Comparison of ENCODE assay signal across 10 mouse cellular contexts in genomic region chr4:135382316-135382715, GRCm38 (mm10). TPM values are rescaled to one million over a fixed set of nuclear protein-coding genes. Genes with fewer than 3 reads are reported as not detected.
DNase-seq lines count a peak whose midpoint lies in the region; ATAC-seq and TF ChIP-seq lines count a peak whose summit lies in the region.
"Had no signal": no experiment of that assay in that cellular context is flagged by ENCODE, and none has a peak within 500 bp of the region (broad histone marks: within the 10 kb centered on the region; RNA-seq: fewer than 3 reads in every experiment).

No protein-coding gene starts in this region.

- peak; percentile 91 for DNase-seq in hindbrain, embryonic 11.5 days (ENCODE audit: low spot score)
- DNase-seq in ZHBTc4 (ENCODE audit: low read depth, low spot score): peak; percentile 92
- DNase-seq in cerebellum, postnatal 36 days: peak; percentile 77 to 80
- DNase-seq in gastrocnemius, postnatal 4 days (ENCODE audit: low spot score in 2 of 2): peak; percentile 43 to 75
- DNase-seq in layer of hippocampus, adult 2 months (ENCODE audit: low spot score in 2 of 2): peak; percentile 56 to 75

- no peak overlapping the region for H3K4me2 ChIP-seq in hindbrain, embryonic 11.5 days (replicated peaks; ENCODE audit: low read depth, low read length)
- H3K4me2 ChIP-seq in hindbrain, embryonic 12.5 days (replicated peaks): no peak overlapping the region
- H3K4me2 ChIP-seq in stomach, embryonic 16.5 days (ENCODE audit: low read depth, low read length): no peak overlapping the region
- H3K4me2 ChIP-seq: stomach, embryonic 15.5 days had no signal

- WGBS in hindbrain, embryonic 11.5 days: 8% methylated on average over 14 of the region's 14 CpGs
- 6% methylated on average over 14 of the region's 14 CpGs for WGBS in hindbrain, embryonic 12.5 days
- 3% methylated on average over 14 of the region's 14 CpGs for WGBS in stomach, embryonic 16.5 days

- no peaks in the 10 kb centered on the region for H3K36me3 ChIP-seq in hindbrain, embryonic 11.5 days (ENCODE audit: control insufficient read depth, insufficient read depth, low read length)
- H3K36me3 ChIP-seq in hindbrain, embryonic 12.5 days: no peaks in the 10 kb centered on the region
- no peaks in the 10 kb centered on the region for H3K36me3 ChIP-seq in stomach, embryonic 16.5 days (ENCODE audit: control insufficient read depth, insufficient read depth, low read length)
- H3K36me3 ChIP-seq: stomach, embryonic 15.5 days had no signal

- H3K4me1 ChIP-seq in hindbrain, embryonic 11.5 days (replicated peaks; ENCODE audit: control insufficient read depth, insufficient read depth, low read length): no peaks in the 10 kb centered on the region
- peaks cover 6% of the 10 kb centered on the region; the same call in 1 of the 2 replicates for H3K4me1 ChIP-seq in hindbrain, embryonic 12.5 days
- no peaks in the 10 kb centered on the region for H3K4me1 ChIP-seq in stomach, embryonic 16.5 days (ENCODE audit: control insufficient read depth, insufficient read depth, low read length)
- H3K4me1 ChIP-seq: stomach, embryonic 15.5 days had no signal

- no peaks in the 10 kb centered on the region for H3K27me3 ChIP-seq in hindbrain, embryonic 11.5 days (ENCODE audit: control insufficient read depth, insufficient read depth, low read length)
- peaks cover 12% of the 10 kb centered on the region; the same call in 1 of the 2 replicates for H3K27me3 ChIP-seq in hindbrain, embryonic 12.5 days
- no peaks in the 10 kb centered on the region for H3K27me3 ChIP-seq in stomach, embryonic 16.5 days (ENCODE audit: control insufficient read depth, insufficient read depth, low read length)
- H3K27me3 ChIP-seq: stomach, embryonic 15.5 days had no signal

- TF ChIP-seq CTCF in layer of hippocampus, adult 2 months (conservative IDR thresholded peaks at IDR 0.05): peak; percentile 98

- no peaks in the 10 kb centered on the region for H3K9me3 ChIP-seq in hindbrain, embryonic 11.5 days (ENCODE audit: control insufficient read depth, low read length)
- no peaks in the 10 kb centered on the region for H3K9me3 ChIP-seq in hindbrain, embryonic 12.5 days (replicated peaks)
- H3K9me3 ChIP-seq in stomach, embryonic 16.5 days (replicated peaks; ENCODE audit: control insufficient read depth, low read length): no peaks in the 10 kb centered on the region
- H3K9me3 ChIP-seq: stomach, embryonic 15.5 days had no signal

- no peak for ATAC-seq in hindbrain, embryonic 11.5 days (ENCODE audit: low FRiP score)
- ATAC-seq in hindbrain, embryonic 12.5 days (ENCODE audit: low FRiP score): no peak
- ATAC-seq in megakaryocyte progenitor cell, adult 5-6 weeks (replicated peaks; ENCODE audit: poor library complexity): peak; percentile 95
- ATAC-seq in stomach, embryonic 16.5 days (ENCODE audit: insufficient read depth, low FRiP score): peak; percentile 49; the same call in 1 of the 2 replicates

- no peak overlapping the region for H3K9ac ChIP-seq in hindbrain, embryonic 11.5 days (ENCODE audit: low read depth, low read length)
- H3K9ac ChIP-seq in hindbrain, embryonic 12.5 days: no peak overlapping the region
- no peak overlapping the region for H3K9ac ChIP-seq in stomach, embryonic 16.5 days (ENCODE audit: low read length)
- H3K9ac ChIP-seq: stomach, embryonic 15.5 days had no signal

- H3K4me3 ChIP-seq in hindbrain, embryonic 11.5 days (ENCODE audit: low read depth, low read length): no peak overlapping the region
- H3K4me3 ChIP-seq in hindbrain, embryonic 12.5 days: no peak overlapping the region
- no peak overlapping the region for H3K4me3 ChIP-seq in layer of hippocampus, adult 2 months
- no peak overlapping the region for H3K4me3 ChIP-seq in stomach, embryonic 16.5 days (replicated peaks; ENCODE audit: low read length)
- H3K4me3 ChIP-seq: erythroblast, embryonic 14.5 days; stomach, embryonic 15.5 days had no signal

- H3K27ac ChIP-seq in hindbrain, embryonic 11.5 days (ENCODE audit: low read depth, low read length): no peak overlapping the region
- no peak overlapping the region for H3K27ac ChIP-seq in hindbrain, embryonic 12.5 days
- no peak overlapping the region for H3K27ac ChIP-seq in layer of hippocampus, adult 2 months
- H3K27ac ChIP-seq in stomach, embryonic 16.5 days (ENCODE audit: low read length): no peak overlapping the region
- H3K27ac ChIP-seq: stomach, embryonic 15.5 days had no signal

RNA-seq across cellular contexts. Expression of gene Ncmap, which starts 15.7 kb away (rescaled TPM):
- polyA plus RNA-seq in hindbrain, embryonic 11.5 days (2014; fragmentation: Nextera tagmentation; extraction: Ambion mirVana): 0.75 TPM in 1 of 2 replicates, not detected in the other
- polyA plus RNA-seq in hindbrain, embryonic 12.5 days (2016; fragmentation: Nextera tagmentation; extraction: Ambion mirVana): 2.9 and 6.1 TPM in 2 replicates
- 1 to 10 TPM; 7.5 to 9.9 TPM for total RNA-seq in gastrocnemius, postnatal 4 days (2021)
- under 1 TPM; 0.39 to 0.92 TPM for total RNA-seq in layer of hippocampus, adult 2 months (2021)
- total RNA-seq in megakaryocyte progenitor cell, adult 5-6 weeks (2015): 0.25 TPM in 1 of 2 replicates, not detected in the other
- not detected in 2 replicates for total RNA-seq in megakaryocyte progenitor cell, adult 5-6 weeks (2017)
- 27.4 and 36.0 TPM in 2 replicates for polyA plus RNA-seq in stomach, embryonic 16.5 days (2015; fragmentation: Nextera tagmentation; extraction: Ambion mirVana)
- polyA plus RNA-seq: erythroblast, embryonic 14.5 days had no signal

RNA-seq across cellular contexts. Expression of gene Srrm1, which starts 29.2 kb away (rescaled TPM):
- 220 and 289 TPM in 2 replicates for polyA plus RNA-seq in hindbrain, embryonic 11.5 days (2014; fragmentation: Nextera tagmentation; extraction: Ambion mirVana)
- 238 and 258 TPM in 2 replicates for polyA plus RNA-seq in hindbrain, embryonic 12.5 days (2016; fragmentation: Nextera tagmentation; extraction: Ambion mirVana)
- 100 to 1,000 TPM; 107 to 123 TPM for total RNA-seq in gastrocnemius, postnatal 4 days (2021)
- total RNA-seq in layer of hippocampus, adult 2 months (2021): 100 to 1,000 TPM; 136 to 153 TPM
- total RNA-seq in megakaryocyte progenitor cell, adult 5-6 weeks (2015): 204 and 218 TPM in 2 replicates
- 112 and 141 TPM in 2 replicates for total RNA-seq in megakaryocyte progenitor cell, adult 5-6 weeks (2017)
- polyA plus RNA-seq in stomach, embryonic 16.5 days (2015; fragmentation: Nextera tagmentation; extraction: Ambion mirVana): 176 and 188 TPM in 2 replicates

RNA-seq across cellular contexts. Expression of gene Rcan3, which starts 51.3 kb away (rescaled TPM):
- polyA plus RNA-seq in hindbrain, embryonic 11.5 days (2014; fragmentation: Nextera tagmentation; extraction: Ambion mirVana): 11.0 and 13.9 TPM in 2 replicates
- polyA plus RNA-seq in hindbrain, embryonic 12.5 days (2016; fragmentation: Nextera tagmentation; extraction: Ambion mirVana): 20.0 and 20.1 TPM in 2 replicates
- 10 to 100 TPM; 17.3 to 17.9 TPM for total RNA-seq in gastrocnemius, postnatal 4 days (2021)
- 10 to 100 TPM; 20.3 to 23.4 TPM for total RNA-seq in layer of hippocampus, adult 2 months (2021)
- 3.6 and 5.6 TPM in 2 replicates for total RNA-seq in megakaryocyte progenitor cell, adult 5-6 weeks (2015)
- 4.1 and 7.7 TPM in 2 replicates for total RNA-seq in megakaryocyte progenitor cell, adult 5-6 weeks (2017)
- 15.0 and 18.0 TPM in 2 replicates for polyA plus RNA-seq in stomach, embryonic 16.5 days (2015; fragmentation: Nextera tagmentation; extraction: Ambion mirVana)

Comparison
In these comparisons a context has a peak if more than half of its experiments do, and no peak if none do; other contexts are left out.
1. ATAC-seq: peak in megakaryocyte progenitor cell, adult 5-6 weeks (single experiment) and stomach, embryonic 16.5 days (single experiment); none in hindbrain, embryonic 11.5 days (single experiment) and hindbrain, embryonic 12.5 days (single experiment).
2. RNA of gene Ncmap, which starts 15.7 kb away (total RNA-seq): 7.5 to 9.9 TPM in gastrocnemius, postnatal 4 days; 0.39 to 0.92 TPM in layer of hippocampus, adult 2 months and 0.25 TPM in megakaryocyte progenitor cell, adult 5-6 weeks; every median in the first group is over 4 times any median in the second.
3. Peak in every context shown above with its lines, with median percentiles within 50 percentile points of each other: DNase-seq.